Mouse (Mus musculus) testis, postnatal 10 days (tissue): Measurements from ENCODE around the gene Alx1.

Source experiments
- DNase-seq: peaks from one replicate; pipeline ENCODE4 v3.0.0; 2021; ENCODE audit warnings: low spot score

Gene Alx1

GRCm38 (mm10) chr10:103029730-103030490 is at the start of gene Alx1:
Gene Alx1, minus strand, starts transcription at chr10:103030215.
- DNase-seq: no peak

- DNase-seq: no peak
Observed at GRCm38 (mm10) chr10:103049593-103049992, 19.6 kb upstream of the Alx1 start.

- DNase-seq: no peak
Observed at GRCm38 (mm10) chr10:103046623-103047022, 16.6 kb upstream of the Alx1 start.

- no peak for DNase-seq
Observed at GRCm38 (mm10) chr10:103045019-103045418, 15.0 kb upstream of the Alx1 start.

GRCm38 (mm10) chr10:103035002-103035640 is 5.1 kb upstream of the Alx1 start:
- no peak for DNase-seq

GRCm38 (mm10) chr10:103030931-103031330 is 916 bp upstream of the Alx1 start:
- DNase-seq: no peak

- DNase-seq: no peak
Observed at GRCm38 (mm10) chr10:103029132-103029729, 784 bp downstream of the Alx1 start.

- peak; percentile 45 for DNase-seq
Observed at GRCm38 (mm10) chr10:103028253-103029131, 1.5 kb downstream of the Alx1 start.

- no peak for DNase-seq
Observed at GRCm38 (mm10) chr10:103027931-103028252, 2.1 kb downstream of the Alx1 start.

- DNase-seq: no peak
Observed at GRCm38 (mm10) chr10:103027226-103027930, 2.6 kb downstream of the Alx1 start.

- DNase-seq: no peak
Observed at GRCm38 (mm10) chr10:103026636-103027225, 3.3 kb downstream of the Alx1 start.

- no peak for DNase-seq
Observed at GRCm38 (mm10) chr10:103002556-103002955, 27.5 kb downstream of the Alx1 start.

GRCm38 (mm10) chr10:103000902-103001301 is 29.1 kb downstream of the Alx1 start:
- no peak for DNase-seq

GRCm38 (mm10) chr10:102999584-102999983 is 30.4 kb downstream of the Alx1 start:
- no peak for DNase-seq

GRCm38 (mm10) chr10:102975106-102975505 is 54.9 kb downstream of the Alx1 start:
- DNase-seq: no peak

GRCm38 (mm10) chr10:102959602-102960001 is 70.4 kb downstream of the Alx1 start:
- no peak for DNase-seq
